Comparison of ENCODE assay signal across 21 mouse cellular contexts in genomic region chrX:74233196-74233595, GRCm38 (mm10). TPM values are rescaled to one million over a fixed set of nuclear protein-coding genes. Genes with fewer than 3 reads are reported as not detected.
DNase-seq lines count a peak whose midpoint lies in the region; ATAC-seq lines count a peak whose summit lies in the region.
"Had no signal": no experiment of that assay in that cellular context is flagged by ENCODE, and none has a peak within 500 bp of the region (broad histone marks: within the 10 kb centered on the region; RNA-seq: fewer than 3 reads in every experiment).

No protein-coding gene starts in this region.

- no peaks in the 10 kb centered on the region for H3K27me3 ChIP-seq in midbrain, embryonic 11.5 days (ENCODE audit: control insufficient read depth, insufficient read depth, low read length)
- H3K27me3 ChIP-seq in midbrain, embryonic 15.5 days (replicated peaks): no peaks in the 10 kb centered on the region
- H3K27me3 ChIP-seq: CH12.LX, Patski had no signal

- H3K4me2 ChIP-seq in midbrain, embryonic 11.5 days: no peak overlapping the region
- H3K4me2 ChIP-seq in midbrain, embryonic 15.5 days: no peak overlapping the region

- DNase-seq in heart, adult 11 months: peak; percentile 52
- no peak for DNase-seq in heart, adult 18-20 months
- DNase-seq in midbrain, embryonic 11.5 days (ENCODE audit: low spot score, missing footprints): peak; percentile 66
- peak; percentile 17 for DNase-seq in urinary bladder, adult 2 months (ENCODE audit: low spot score)
- no peak for DNase-seq in urinary bladder, postnatal 4 days (ENCODE audit: low spot score in 2 of 2)
- DNase-seq: adrenal gland, adult 2 months; adrenal gland, adult 8-10 months; adrenal gland, postnatal 10 days; adrenal gland, postnatal 14 days; adrenal gland, postnatal 25 days; adrenal gland, postnatal 36 days; B cell, adult 2 months; cerebellum, adult 11 months; cerebellum, adult 11-12 months; cerebellum, adult 18-20 months had no signal

- no peak overlapping the region for H3K27ac ChIP-seq in midbrain, embryonic 11.5 days (ENCODE audit: low read depth, low read length)
- H3K27ac ChIP-seq in midbrain, embryonic 15.5 days: no peak overlapping the region

- no peaks in the 10 kb centered on the region for H3K4me1 ChIP-seq in midbrain, embryonic 11.5 days (ENCODE audit: control insufficient read depth, insufficient read depth, low read length)
- no peaks in the 10 kb centered on the region for H3K4me1 ChIP-seq in midbrain, embryonic 15.5 days

- WGBS in midbrain, embryonic 11.5 days: 93% methylated on average over 5 of the region's 5 CpGs
- WGBS in midbrain, embryonic 15.5 days: 94% methylated on average over 5 of the region's 5 CpGs

- peaks cover 22% of the 10 kb centered on the region for H3K36me3 ChIP-seq in midbrain, embryonic 11.5 days (ENCODE audit: control insufficient read depth, insufficient read depth, low read length)
- peaks cover 32% of the 10 kb centered on the region for H3K36me3 ChIP-seq in midbrain, embryonic 15.5 days (replicated peaks)

- no peak for ATAC-seq in midbrain, embryonic 11.5 days (ENCODE audit: low FRiP score)
- no peak for ATAC-seq in midbrain, embryonic 15.5 days (replicated peaks)
- ATAC-seq: activated CD4-positive, CD25-positive, alpha-beta regulatory T cell, adult 4 months; CD4-positive, CD25-positive, alpha-beta regulatory T cell, adult 4 months; Patski had no signal

- no peak overlapping the region for H3K4me3 ChIP-seq in midbrain, embryonic 11.5 days (ENCODE audit: low read depth, low read length)
- H3K4me3 ChIP-seq in midbrain, embryonic 15.5 days: no peak overlapping the region

- H3K9me3 ChIP-seq in midbrain, embryonic 11.5 days (ENCODE audit: control insufficient read depth, low read length): no peaks in the 10 kb centered on the region
- no peaks in the 10 kb centered on the region for H3K9me3 ChIP-seq in midbrain, embryonic 15.5 days
- H3K9me3 ChIP-seq: G1E had no signal

- H3K9ac ChIP-seq in midbrain, embryonic 11.5 days (ENCODE audit: low read length): no peak overlapping the region
- H3K9ac ChIP-seq in midbrain, embryonic 15.5 days: no peak overlapping the region

RNA-seq across cellular contexts. Expression of gene Flna, which starts 16.4 kb away (rescaled TPM):
- total RNA-seq in heart, adult 18-20 months (2021): 10 to 100 TPM; 85.9 to 91.8 TPM
- 178 and 185 TPM in 2 replicates for polyA plus RNA-seq in midbrain, embryonic 11.5 days (2014; fragmentation: Nextera tagmentation; extraction: Ambion mirVana)
- polyA plus RNA-seq in midbrain, embryonic 15.5 days (2015; fragmentation: Nextera tagmentation; extraction: Ambion mirVana): 92.6 and 96.4 TPM in 2 replicates
- 5,313 and 5,579 TPM in 2 replicates for polyA plus RNA-seq in urinary bladder, adult 2 months (2012; rRNA removed)

RNA-seq across cellular contexts. Expression of gene Emd, which starts 21.3 kb away (rescaled TPM):
- total RNA-seq in heart, adult 18-20 months (2021): 10 to 100 TPM; 31.0 to 35.2 TPM
- 24.3 and 25.2 TPM in 2 replicates for polyA plus RNA-seq in midbrain, embryonic 11.5 days (2014; fragmentation: Nextera tagmentation; extraction: Ambion mirVana)
- 16.0 and 17.7 TPM in 2 replicates for polyA plus RNA-seq in midbrain, embryonic 15.5 days (2015; fragmentation: Nextera tagmentation; extraction: Ambion mirVana)
- polyA plus RNA-seq in urinary bladder, adult 2 months (2012; rRNA removed): 92.6 and 98.0 TPM in 2 replicates

RNA-seq across cellular contexts. Expression of gene Rpl10, which starts 37.4 kb away (rescaled TPM):
- 100 to 1,000 TPM; 240 to 275 TPM for total RNA-seq in heart, adult 18-20 months (2021)
- polyA plus RNA-seq in midbrain, embryonic 11.5 days (2014; fragmentation: Nextera tagmentation; extraction: Ambion mirVana): 661 and 713 TPM in 2 replicates
- polyA plus RNA-seq in midbrain, embryonic 15.5 days (2015; fragmentation: Nextera tagmentation; extraction: Ambion mirVana): 402 and 414 TPM in 2 replicates
- polyA plus RNA-seq in urinary bladder, adult 2 months (2012; rRNA removed): 2,380 and 2,941 TPM in 2 replicates

RNA-seq across cellular contexts. Expression of gene Taz, which starts 48.5 kb away (rescaled TPM):
- 10 to 100 TPM; 45.4 to 47.6 TPM for total RNA-seq in heart, adult 18-20 months (2021)
- 57.9 and 60.9 TPM in 2 replicates for polyA plus RNA-seq in midbrain, embryonic 11.5 days (2014; fragmentation: Nextera tagmentation; extraction: Ambion mirVana)
- 86.8 and 90.3 TPM in 2 replicates for polyA plus RNA-seq in midbrain, embryonic 15.5 days (2015; fragmentation: Nextera tagmentation; extraction: Ambion mirVana)
- polyA plus RNA-seq in urinary bladder, adult 2 months (2012; rRNA removed): 106 and 145 TPM in 2 replicates

RNA-seq across cellular contexts. Expression of gene Dnase1l1, which starts 48.9 kb away (rescaled TPM):
- total RNA-seq in heart, adult 18-20 months (2021): 10 to 100 TPM; 17.7 to 23.5 TPM
- 4.3 and 4.4 TPM in 2 replicates for polyA plus RNA-seq in midbrain, embryonic 11.5 days (2014; fragmentation: Nextera tagmentation; extraction: Ambion mirVana)
- polyA plus RNA-seq in midbrain, embryonic 15.5 days (2015; fragmentation: Nextera tagmentation; extraction: Ambion mirVana): 2.9 and 5.2 TPM in 2 replicates
- 36.1 and 44.7 TPM in 2 replicates for polyA plus RNA-seq in urinary bladder, adult 2 months (2012; rRNA removed)

Comparison
In these comparisons a context has a peak if more than half of its experiments do, and no peak if none do; other contexts are left out.
1. DNase-seq: peak in heart, adult 11 months (single experiment), midbrain, embryonic 11.5 days (single experiment) and urinary bladder, adult 2 months (single experiment); none in heart, adult 18-20 months (0 of 2) and urinary bladder, postnatal 4 days (0 of 2).
2. RNA of gene Flna, which starts 16.4 kb away (polyA plus RNA-seq): 5,313 to 5,579 TPM in urinary bladder, adult 2 months; 178 to 185 TPM in midbrain, embryonic 11.5 days and 92.6 to 96.4 TPM in midbrain, embryonic 15.5 days; every median in the first group is over 10 times any median in the second.